Mouse (Mus musculus): ENCODE measurements around the gene Cdc42ep1. TPM values are rescaled to one million over a fixed set of nuclear protein-coding genes. Genes with fewer than 3 reads are reported as not detected.

The Cdc42ep1 gene
- total and polyA plus RNA-seq, 3 experiments, result 30.8 to 62.3 (median 37.1) TPM

DNA sequence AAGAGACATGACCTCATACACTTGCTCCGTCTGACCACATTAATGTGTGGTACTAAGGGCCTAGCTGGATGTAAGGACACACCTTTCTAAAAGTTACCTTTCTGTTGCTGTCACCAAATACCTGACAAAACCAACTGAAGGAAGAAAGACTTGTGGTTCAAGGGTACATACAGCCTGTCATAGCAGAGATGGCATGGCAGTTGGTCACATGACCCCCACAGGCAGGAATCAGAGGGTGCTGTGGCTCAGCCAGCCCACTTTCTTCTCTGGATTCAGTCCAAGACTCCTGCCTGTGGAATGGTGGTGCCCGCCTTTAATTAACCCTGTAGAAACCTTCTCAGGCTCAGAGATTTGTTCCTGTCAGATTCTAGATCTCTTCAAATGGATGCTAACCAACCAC, 20.7 kb downstream of the Cdc42ep1 start:
- Histone ChIP-seq H3K4me1 (ENCODE audit: control insufficient read depth, insufficient read depth, low read length) (peaks cover 2% of the 10 kb centered on the region; the same call in 1 of the 2 replicates), H3K27ac (no peak overlapping the region), H3K27me3 (ENCODE audit: control insufficient read depth, insufficient read depth, low read length) (no peaks in the 10 kb centered on the region), H3K79me2 (replicated peaks; ENCODE audit: control insufficient read depth, insufficient read depth, low read length) (no peaks in the 10 kb centered on the region), H3K4me3 (no peak overlapping the region), H3K9ac (ENCODE audit: low read depth, low read length) (no peak overlapping the region), H3K36me3 (ENCODE audit: control insufficient read depth, insufficient read depth, low read length) (no peaks in the 10 kb centered on the region)
- 73% methylated on average over 2 of the region's 2 CpGs for WGBS
- intact Hi-C loops (cut with DNase I), result no loop called here
- DNase-seq, result no peak
- no peak for TF ChIP-seq POLR2A (IDR thresholded peaks at IDR 0.05; ENCODE audit: insufficient read depth, low read depth, low read length)
- no peak for TF ChIP-seq EP300 (IDR thresholded peaks at IDR 0.05; ENCODE audit: insufficient read depth, low read depth, low read length)
- no peak for TF ChIP-seq CTCF (IDR thresholded peaks at IDR 0.05)

DNA sequence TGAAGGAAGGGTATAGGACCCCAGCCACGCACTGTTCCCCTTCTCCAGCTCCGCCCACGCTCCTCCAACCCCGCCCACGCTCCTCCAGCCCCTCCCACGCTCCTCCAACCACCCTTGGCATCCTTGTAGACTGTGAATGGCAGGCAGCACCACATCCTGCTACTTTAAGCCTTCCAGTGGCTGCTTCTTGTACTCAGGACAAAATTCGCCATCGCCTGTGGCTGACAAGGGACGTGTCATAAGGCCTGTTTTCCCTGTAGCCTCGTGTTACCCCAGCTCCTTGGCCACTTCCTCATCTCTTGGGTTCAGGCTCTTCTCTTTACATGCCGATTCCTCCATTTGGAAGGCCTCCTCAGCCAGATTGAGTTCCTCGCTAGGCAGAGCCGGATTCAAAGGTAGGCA, 21.4 kb downstream of the Cdc42ep1 start:
- TF ChIP-seq POLR2A (IDR thresholded peaks at IDR 0.05; ENCODE audit: insufficient read depth, low read depth, low read length) (no peak), CTCF (IDR thresholded peaks at IDR 0.05) (no peak), EP300 (IDR thresholded peaks at IDR 0.05; ENCODE audit: insufficient read depth, low read depth, low read length) (no peak)
- H3K9ac ChIP-seq (ENCODE audit: low read depth, low read length), result no peak overlapping the region
- no peak overlapping the region for H3K27ac ChIP-seq
- no peak for DNase-seq
- H3K79me2 ChIP-seq (replicated peaks; ENCODE audit: control insufficient read depth, insufficient read depth, low read length), result no peaks in the 10 kb centered on the region
- H3K27me3 ChIP-seq (ENCODE audit: control insufficient read depth, insufficient read depth, low read length), result no peaks in the 10 kb centered on the region
- 64% methylated on average over 13 of the region's 13 CpGs for WGBS
- no peak overlapping the region for H3K4me3 ChIP-seq
- no peaks in the 10 kb centered on the region for H3K36me3 ChIP-seq (ENCODE audit: control insufficient read depth, insufficient read depth, low read length)
- intact Hi-C loops (cut with DNase I), result no loop called here
- H3K4me1 ChIP-seq (ENCODE audit: control insufficient read depth, insufficient read depth, low read length), result peaks cover 5% of the 10 kb centered on the region

DNA sequence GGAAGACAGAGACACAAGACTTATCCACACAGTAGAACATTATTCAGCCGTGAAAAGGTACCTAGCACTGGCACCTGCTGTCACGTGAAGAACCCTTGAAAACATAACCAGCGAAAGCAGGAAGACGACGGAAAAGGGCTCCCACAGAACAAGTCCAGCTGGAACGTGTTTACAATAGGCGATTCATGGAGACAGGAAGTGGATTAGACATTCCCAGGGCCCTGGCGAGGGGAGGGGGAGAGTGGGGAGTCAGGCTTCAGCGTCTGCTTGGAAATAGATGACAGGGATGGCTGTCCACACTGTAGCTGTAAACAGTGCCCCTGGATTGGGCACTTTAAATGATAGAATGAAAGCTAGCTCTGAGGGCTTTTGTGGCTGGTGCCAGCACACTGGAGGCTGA, 26.0 kb downstream of the Cdc42ep1 start:
- H3K9ac ChIP-seq (ENCODE audit: low read depth, low read length), result peak overlapping the region; percentile 26; the same call in 1 of the 2 replicates
- no peaks in the 10 kb centered on the region for H3K36me3 ChIP-seq (ENCODE audit: control insufficient read depth, insufficient read depth, low read length)
- WGBS, result 25% methylated on average over 9 of the region's 9 CpGs
- H3K4me3 ChIP-seq, result no peak overlapping the region
- H3K27ac ChIP-seq, result peak overlapping the region; percentile 79
- peaks cover 8% of the 10 kb centered on the region for H3K4me1 ChIP-seq (ENCODE audit: control insufficient read depth, insufficient read depth, low read length)
- no peaks in the 10 kb centered on the region for H3K79me2 ChIP-seq (replicated peaks; ENCODE audit: control insufficient read depth, insufficient read depth, low read length)
- peak; percentile 54 to 59 for DNase-seq
- intact Hi-C loops (cut with DNase I), result loop anchor here (5.0 kb wide), 1 partner anchor 241 kb away; no protein-coding TSS in a partner anchor
- no peaks in the 10 kb centered on the region for H3K27me3 ChIP-seq (ENCODE audit: control insufficient read depth, insufficient read depth, low read length)
- TF ChIP-seq CTCF (IDR thresholded peaks at IDR 0.05), result no peak
- no peak for TF ChIP-seq POLR2A (IDR thresholded peaks at IDR 0.05; ENCODE audit: insufficient read depth, low read depth, low read length)
- TF ChIP-seq EP300 (IDR thresholded peaks at IDR 0.05; ENCODE audit: insufficient read depth, low read depth, low read length), result peak; percentile 57; the same call in 1 of the 2 replicates

DNA sequence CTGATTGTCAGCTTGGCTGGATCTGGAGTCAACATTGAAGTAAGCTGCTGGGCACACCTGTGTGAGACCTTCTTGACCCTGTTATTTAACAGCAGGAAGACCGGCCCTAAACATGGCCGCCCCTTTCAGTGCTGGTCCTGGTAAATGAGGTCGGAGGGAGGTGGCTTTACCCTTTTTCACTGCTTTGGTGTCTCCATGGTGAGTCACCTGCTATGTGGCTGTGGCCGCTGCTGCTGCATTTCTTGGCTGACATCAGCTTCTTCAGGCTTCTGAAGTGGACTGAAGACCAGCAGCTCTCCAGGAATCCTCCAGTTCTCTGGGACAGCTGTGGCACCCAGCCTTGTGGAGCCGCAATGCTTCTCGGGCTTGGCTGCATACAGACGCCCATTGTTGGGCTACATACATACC, 26.4 kb downstream of the Cdc42ep1 start:
- Histone ChIP-seq H3K27ac (peak overlapping the region; percentile 79), H3K36me3 (ENCODE audit: control insufficient read depth, insufficient read depth, low read length) (no peaks in the 10 kb centered on the region), H3K4me3 (no peak overlapping the region), H3K27me3 (ENCODE audit: control insufficient read depth, insufficient read depth, low read length) (no peaks in the 10 kb centered on the region), H3K9ac (ENCODE audit: low read depth, low read length) (peak overlapping the region; percentile 26; the same call in 1 of the 2 replicates), H3K4me1 (ENCODE audit: control insufficient read depth, insufficient read depth, low read length) (peaks cover 8% of the 10 kb centered on the region), H3K79me2 (replicated peaks; ENCODE audit: control insufficient read depth, insufficient read depth, low read length) (no peaks in the 10 kb centered on the region)
- WGBS, result 56% methylated on average over 7 of the region's 7 CpGs
- TF ChIP-seq CTCF (IDR thresholded peaks at IDR 0.05) (no peak), EP300 (IDR thresholded peaks at IDR 0.05; ENCODE audit: insufficient read depth, low read depth, low read length) (no peak), POLR2A (IDR thresholded peaks at IDR 0.05; ENCODE audit: insufficient read depth, low read depth, low read length) (no peak)
- no peak for DNase-seq
- intact Hi-C loops (cut with DNase I), result loop anchor here (5.0 kb wide), 1 partner anchor 242 kb away; no protein-coding TSS in a partner anchor

DNA sequence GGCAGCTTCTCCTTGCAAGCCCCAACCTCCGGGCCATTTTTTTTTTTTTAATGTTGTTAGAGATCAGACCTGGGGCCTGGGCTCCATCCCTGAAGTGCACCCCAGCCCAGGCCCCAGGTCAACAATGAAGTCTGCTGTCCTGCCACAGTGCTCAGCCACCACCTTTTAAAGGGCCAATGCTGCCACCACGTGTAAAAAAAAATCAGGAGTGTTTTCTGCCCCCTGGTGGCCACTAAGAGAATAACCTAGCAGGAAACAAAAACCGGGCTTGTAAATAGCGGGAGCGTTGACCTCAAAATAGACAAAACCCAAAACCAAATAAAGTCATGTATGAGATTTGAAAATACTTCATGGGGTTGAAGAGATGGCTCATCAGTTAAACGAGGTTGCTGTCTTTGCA, 27.4 kb downstream of the Cdc42ep1 start:
- peak; percentile 55 to 57 for DNase-seq
- H3K4me1 ChIP-seq (ENCODE audit: control insufficient read depth, insufficient read depth, low read length), result peaks cover 8% of the 10 kb centered on the region
- H3K36me3 ChIP-seq (ENCODE audit: control insufficient read depth, insufficient read depth, low read length), result no peaks in the 10 kb centered on the region
- H3K4me3 ChIP-seq, result no peak overlapping the region
- no peaks in the 10 kb centered on the region for H3K27me3 ChIP-seq (ENCODE audit: control insufficient read depth, insufficient read depth, low read length)
- H3K9ac ChIP-seq (ENCODE audit: low read depth, low read length), result no peak overlapping the region
- intact Hi-C loops (cut with DNase I), result loop anchor here (1.0 to 5.0 kb wide), 3 partner anchors 20 to 242 kb away; no protein-coding TSS in a partner anchor
- no peaks in the 10 kb centered on the region for H3K79me2 ChIP-seq (replicated peaks; ENCODE audit: control insufficient read depth, insufficient read depth, low read length)
- TF ChIP-seq CTCF (IDR thresholded peaks at IDR 0.05) (peak; percentile 86), POLR2A (IDR thresholded peaks at IDR 0.05; ENCODE audit: insufficient read depth, low read depth, low read length) (no peak), EP300 (IDR thresholded peaks at IDR 0.05; ENCODE audit: insufficient read depth, low read depth, low read length) (no peak)
- 10% methylated on average over 6 of the region's 6 CpGs for WGBS
- no peak overlapping the region for H3K27ac ChIP-seq

DNA sequence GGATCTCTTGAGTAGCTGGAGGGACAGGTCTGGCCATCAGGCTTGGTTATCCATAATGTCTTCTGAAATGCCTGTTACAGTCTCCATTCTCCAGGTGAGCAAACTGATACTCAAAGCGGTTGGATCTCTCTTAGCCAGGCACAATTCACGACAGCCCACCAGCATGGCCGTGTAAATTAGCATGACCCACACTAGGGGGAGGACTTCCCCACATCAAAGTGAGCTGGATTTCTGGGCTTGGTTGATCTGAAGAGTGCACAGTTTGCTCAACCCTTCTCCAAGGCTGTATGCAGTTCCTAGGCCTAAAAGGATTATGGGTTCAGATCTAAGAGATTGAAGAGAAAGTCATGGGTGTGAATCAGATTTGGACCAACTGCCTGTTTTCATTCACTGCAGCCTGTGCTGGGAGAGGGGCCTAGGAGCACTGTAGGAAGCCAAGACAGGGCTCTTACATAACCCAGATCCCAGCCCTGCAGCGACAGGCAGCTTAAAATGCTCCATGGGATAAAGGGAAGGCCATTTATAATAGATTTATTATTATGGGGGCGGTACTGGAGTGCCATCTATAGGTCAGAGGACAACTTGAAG, 29.7 kb downstream of the Cdc42ep1 start:
- DNase-seq, result no peak
- H3K27ac ChIP-seq, result no peak overlapping the region
- no peak overlapping the region for H3K4me3 ChIP-seq
- TF ChIP-seq POLR2A (IDR thresholded peaks at IDR 0.05; ENCODE audit: insufficient read depth, low read depth, low read length), result no peak
- no peak for TF ChIP-seq CTCF (IDR thresholded peaks at IDR 0.05)
- TF ChIP-seq EP300 (IDR thresholded peaks at IDR 0.05; ENCODE audit: insufficient read depth, low read depth, low read length), result no peak
- H3K36me3 ChIP-seq (ENCODE audit: control insufficient read depth, insufficient read depth, low read length), result no peaks in the 10 kb centered on the region
- H3K4me1 ChIP-seq (ENCODE audit: control insufficient read depth, insufficient read depth, low read length), result peaks cover 11% of the 10 kb centered on the region
- whole genome bisulfite sequencing, result 63% methylated on average over 5 of the region's 5 CpGs
- H3K27me3 ChIP-seq (ENCODE audit: control insufficient read depth, insufficient read depth, low read length), result no peaks in the 10 kb centered on the region
- intact Hi-C loops (cut with DNase I), result no loop called here
- H3K9ac ChIP-seq (ENCODE audit: low read depth, low read length), result no peak overlapping the region
- H3K79me2 ChIP-seq (replicated peaks; ENCODE audit: control insufficient read depth, insufficient read depth, low read length), result no peaks in the 10 kb centered on the region
